Mouse (Mus musculus): ENCODE data around the gene Ermp1.

GRCm38 (mm10) chr19:29653768-29654265 lies 5.6 kb upstream of the Ermp1 start:
- TF ChIP-seq GATA1 (IDR thresholded peaks at IDR 0.05; ENCODE audit: low read length) (no peak), TAL1 (IDR thresholded peaks at IDR 0.05; ENCODE audit: low read length) (no peak)

Measured in erythroblast, embryonic 14.5 days (primary cell).